Mouse (Mus musculus) mouse trophoblast stem cell (cell line): ENCODE results near the gene Dgkz.

ENCODE experiments used
- in situ Hi-C, 2 experiments: fragments of 300-500 bp; cut with MseI, MboI; formaldehyde crosslinking; loops; 2 replicates in 1 of 2; 3 replicates in 1 of 2; pipeline ENCODE4 v1.15.1; 2025

Gene Dgkz

DNA sequence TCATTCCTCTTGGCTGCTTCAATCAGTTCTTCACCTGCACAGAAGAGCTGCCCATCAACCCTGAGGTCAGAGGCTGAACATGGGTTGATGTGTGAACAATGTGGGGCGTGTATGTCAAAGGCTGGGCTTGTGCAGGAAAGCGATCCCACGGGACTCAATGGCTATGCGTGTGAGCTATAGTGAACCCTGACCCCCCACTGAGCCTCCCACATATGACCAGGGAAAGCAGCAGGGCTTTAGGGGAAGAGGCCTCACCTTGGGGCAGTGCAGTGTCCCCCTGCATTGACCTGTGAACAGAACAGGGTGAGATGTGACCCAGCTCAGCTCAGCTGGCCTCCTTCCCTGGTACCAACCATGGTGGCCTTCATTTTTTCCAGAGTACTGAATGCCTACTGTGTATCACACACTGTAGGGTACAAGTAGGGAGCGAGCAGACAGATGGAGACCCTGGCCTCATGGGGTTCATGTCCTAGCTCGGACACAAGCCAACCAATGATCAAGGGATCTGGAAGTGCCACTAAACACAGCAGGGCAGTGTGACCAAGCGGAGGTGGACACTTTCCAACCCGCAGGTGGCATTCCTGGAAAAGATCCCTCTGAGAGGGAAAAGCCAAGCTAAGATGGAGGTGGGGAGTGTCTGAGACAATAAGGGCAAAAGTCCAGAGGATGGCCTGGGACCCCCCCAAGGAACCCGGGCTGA lies 40.7 kb downstream of the Dgkz start:
- in situ Hi-C loops = no loop called here

- in situ Hi-C loops = no loop called here
Measured at GRCm38 (mm10) chr2:91934016-91934415, 41.6 kb downstream of the Dgkz start.

- in situ Hi-C loops = no loop called here
Measured at GRCm38 (mm10) chr2:91933471-91933870, 42.2 kb downstream of the Dgkz start.

GRCm38 (mm10) chr2:91932737-91933350 lies 42.8 kb downstream of the Dgkz start:
- in situ Hi-C loops = no loop called here

DNA sequence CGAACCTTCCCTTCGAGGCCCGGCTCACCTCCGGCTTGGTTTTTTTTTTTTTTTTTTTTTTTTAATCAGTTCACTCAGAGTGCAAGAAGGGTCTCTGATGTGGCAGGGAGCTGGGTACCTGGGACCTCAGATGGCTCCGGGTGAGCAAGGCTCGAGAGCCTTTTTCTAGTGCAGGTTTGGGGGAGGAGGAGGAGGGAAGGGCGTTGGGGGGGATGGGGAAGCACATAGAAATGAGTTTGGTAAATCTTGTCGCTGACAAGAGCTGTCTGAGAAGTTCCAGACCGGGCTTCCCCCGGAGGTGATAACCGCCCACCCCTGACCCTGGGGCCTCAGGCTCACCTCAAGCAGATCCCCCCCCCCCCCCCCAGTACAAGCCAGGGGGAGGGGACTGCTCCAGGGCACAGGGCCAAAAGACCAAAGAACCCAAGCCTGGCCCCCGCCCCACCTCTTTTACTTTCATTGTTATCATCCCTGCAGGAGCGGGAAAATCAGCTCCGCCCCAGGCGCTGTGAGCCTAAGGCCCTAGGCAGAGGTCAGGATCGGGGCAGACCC lies 43.4 kb downstream of the Dgkz start, which contains the start of gene Mdk:
Gene Mdk (minus strand): TSS at position 138 of the 552 bp plus-strand sequence.
- in situ Hi-C loops = no loop called here

DNA sequence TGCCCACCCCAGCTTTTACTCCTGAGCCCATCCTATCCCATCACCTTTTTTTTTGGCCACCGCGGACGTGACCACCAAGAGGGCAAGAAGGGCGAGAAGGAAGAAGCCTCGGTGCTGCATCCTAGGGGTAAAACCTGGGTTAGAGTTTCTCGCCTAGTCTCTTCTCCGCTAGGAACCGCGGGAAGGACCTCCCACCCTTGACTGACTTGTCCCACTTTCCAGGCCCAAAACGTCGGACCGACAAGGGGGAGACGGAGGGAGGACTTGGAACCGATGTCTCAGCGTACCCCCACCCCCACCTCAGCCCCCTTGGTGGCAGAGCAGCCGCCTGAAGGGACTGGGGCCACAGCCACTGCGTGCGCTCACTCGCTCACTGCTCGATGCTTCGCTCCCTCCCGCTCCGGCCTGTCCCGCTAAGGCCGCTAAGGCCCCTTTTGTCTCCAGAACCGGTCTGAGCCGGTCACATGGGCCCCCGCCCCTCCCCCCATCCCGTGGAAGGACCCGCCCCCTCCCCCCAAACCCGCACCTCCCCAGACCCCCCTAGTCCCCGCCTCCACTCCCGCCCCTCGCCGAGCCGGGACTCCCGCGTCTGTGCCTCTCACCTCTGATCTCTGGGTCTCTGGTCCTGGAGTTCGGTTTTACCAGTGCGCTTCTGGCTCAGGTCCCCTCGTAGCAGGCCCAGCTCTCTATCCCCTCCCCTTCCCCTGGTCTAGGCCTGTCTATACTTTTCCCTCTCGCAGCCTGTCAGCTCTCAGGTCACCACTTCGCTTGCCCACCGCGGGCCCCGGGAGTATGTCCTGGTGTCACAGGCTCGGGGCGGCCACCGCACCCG lies 44.1 kb downstream of the Dgkz start:
- in situ Hi-C loops = no loop called here

GRCm38 (mm10) chr2:91930761-91931291 lies 44.8 kb downstream of the Dgkz start:
- in situ Hi-C loops = no loop called here

DNA sequence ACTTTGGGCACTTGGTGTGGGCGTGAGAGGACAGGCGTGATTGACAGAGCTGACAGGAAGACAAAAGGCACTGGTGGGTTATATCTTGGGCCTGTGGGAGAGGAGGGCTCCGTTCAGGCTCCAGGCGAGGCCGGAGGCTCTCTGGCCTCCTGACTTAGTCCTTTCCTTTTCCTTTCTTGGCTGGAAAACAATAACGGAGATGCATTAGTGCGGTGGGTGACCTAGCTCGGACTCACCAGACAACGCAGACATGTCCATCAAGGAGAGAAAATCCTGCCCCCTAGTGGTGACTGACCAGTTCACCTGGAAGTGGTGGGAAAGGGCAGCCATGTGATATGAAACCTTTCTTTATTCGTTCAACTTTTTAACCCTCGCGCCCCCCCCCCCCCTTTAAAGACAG lies 45.7 kb downstream of the Dgkz start:
- in situ Hi-C loops = no loop called here

- in situ Hi-C loops = no loop called here
Measured at GRCm38 (mm10) chr2:91929455-91929854, 46.2 kb downstream of the Dgkz start.

GRCm38 (mm10) chr2:91928534-91929350 lies 46.9 kb downstream of the Dgkz start:
- in situ Hi-C loops = no loop called here

DNA sequence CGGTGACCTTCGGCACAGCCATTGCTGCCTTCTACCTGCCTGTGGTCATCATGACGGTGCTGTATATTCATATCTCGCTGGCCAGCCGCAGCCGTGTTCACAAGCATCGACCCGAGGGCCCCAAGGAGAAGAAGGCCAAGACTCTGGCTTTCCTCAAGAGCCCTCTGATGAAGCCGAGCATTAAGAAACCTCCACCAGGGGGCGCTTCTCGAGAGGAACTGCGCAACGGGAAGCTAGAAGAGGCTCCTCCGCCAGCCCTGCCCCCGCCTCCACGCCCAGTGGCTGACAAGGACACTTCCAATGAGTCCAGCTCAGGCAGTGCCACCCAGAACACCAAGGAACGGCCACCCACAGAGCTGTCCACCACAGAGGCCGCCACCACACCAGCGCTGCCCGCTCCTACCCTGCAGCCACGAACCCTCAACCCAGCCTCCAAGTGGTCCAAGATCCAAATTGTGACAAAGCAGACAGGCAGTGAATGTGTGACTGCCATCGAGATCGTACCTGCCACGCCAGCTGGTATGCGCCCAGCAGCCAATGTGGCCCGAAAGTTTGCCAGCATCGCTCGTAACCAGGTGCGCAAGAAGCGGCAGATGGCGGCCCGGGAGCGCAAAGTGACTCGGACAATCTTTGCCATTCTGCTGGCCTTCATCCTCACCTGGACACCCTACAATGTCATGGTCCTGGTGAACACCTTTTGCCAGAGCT lies 47.7 kb downstream of the Dgkz start:
- in situ Hi-C loops = no loop called here

DNA sequence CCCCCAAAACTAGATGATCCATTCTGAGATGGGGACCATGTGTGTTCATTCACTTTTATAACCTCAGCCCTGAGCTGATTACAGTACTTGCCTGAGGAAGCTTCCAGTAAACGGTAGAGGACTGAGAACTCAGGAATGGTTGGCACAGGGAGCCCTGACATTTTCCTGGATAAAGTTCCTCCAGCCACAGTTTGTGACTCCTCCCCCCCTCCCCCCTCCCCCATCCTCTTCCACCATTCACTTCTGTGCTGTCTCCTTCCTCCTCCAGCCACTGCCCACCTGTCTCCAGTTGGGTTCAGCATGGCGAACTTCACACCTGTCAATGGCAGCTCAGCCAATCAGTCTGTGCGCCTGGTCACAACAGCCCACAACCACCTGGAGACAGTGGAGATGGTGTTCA lies 48.7 kb downstream of the Dgkz start, which contains the start of gene Chrm4:
Gene Chrm4 (plus strand): TSS at position 301 of the 400 bp plus-strand sequence.
- in situ Hi-C loops = no loop called here

DNA sequence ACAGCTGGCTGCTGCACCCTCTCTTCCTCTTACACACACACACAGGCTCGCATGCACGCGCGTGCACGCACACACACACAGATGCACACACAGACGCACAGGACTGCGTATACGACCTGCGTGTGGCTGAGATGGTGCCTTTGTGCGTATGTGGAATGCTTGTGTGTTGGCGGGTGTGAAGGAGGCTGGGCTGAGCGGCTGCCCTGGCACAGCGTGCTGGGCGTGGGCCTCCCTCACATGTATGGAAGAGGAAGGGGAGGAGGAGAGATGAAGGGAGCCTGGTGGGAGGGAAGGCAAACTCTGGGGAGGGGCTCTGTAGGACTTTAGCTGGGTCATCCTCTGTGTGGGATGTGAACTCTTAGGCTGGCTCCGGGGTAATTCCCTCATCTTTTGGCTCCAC lies 50.2 kb downstream of the Dgkz start:
- in situ Hi-C loops = no loop called here

- in situ Hi-C loops = no loop called here
Measured at GRCm38 (mm10) chr2:91924726-91925125, 50.9 kb downstream of the Dgkz start.

DNA sequence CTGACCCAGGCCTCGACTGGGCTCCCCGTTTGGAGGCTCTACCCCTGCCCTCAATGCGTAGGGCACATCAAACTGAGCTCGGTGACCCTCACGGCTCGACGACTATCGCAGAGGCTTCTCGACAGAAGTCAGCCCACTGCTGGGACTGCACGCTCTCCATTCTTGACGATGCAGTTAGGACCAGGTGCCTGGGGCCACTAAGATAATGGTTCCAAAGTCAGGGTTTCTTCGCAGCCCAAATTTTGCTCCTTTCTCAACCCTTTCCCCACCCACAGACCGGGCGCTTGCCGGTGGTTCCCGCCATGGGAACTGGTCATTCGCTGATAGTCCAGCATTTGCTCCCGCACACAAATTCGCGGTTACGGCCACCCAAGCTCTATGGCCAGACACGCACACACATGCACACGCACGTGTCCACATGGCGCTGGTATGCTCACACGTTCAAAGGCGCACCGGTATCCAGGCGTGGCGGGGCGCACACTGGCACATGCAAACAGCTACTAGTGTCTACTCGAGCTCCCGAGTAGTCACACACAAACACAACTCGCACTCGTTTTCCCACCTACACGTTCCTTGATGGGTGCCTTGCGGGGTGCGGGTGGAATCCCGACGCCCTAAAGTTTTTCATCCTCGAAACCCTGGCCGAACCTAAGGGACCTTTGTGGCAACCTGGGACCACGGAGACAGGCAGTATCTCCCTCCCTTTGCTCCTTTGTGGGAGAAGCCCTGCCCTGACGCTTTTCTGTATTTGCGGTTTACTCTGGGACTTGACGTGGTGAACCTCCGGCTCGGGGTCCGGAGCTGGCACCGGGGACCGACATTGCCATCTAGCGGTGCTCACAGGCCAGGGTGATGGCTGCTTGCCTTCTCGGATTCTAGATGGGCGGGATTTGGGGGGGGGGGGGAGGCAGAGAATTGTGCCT lies 52.0 kb downstream of the Dgkz start:
- in situ Hi-C loops = no loop called here

DNA sequence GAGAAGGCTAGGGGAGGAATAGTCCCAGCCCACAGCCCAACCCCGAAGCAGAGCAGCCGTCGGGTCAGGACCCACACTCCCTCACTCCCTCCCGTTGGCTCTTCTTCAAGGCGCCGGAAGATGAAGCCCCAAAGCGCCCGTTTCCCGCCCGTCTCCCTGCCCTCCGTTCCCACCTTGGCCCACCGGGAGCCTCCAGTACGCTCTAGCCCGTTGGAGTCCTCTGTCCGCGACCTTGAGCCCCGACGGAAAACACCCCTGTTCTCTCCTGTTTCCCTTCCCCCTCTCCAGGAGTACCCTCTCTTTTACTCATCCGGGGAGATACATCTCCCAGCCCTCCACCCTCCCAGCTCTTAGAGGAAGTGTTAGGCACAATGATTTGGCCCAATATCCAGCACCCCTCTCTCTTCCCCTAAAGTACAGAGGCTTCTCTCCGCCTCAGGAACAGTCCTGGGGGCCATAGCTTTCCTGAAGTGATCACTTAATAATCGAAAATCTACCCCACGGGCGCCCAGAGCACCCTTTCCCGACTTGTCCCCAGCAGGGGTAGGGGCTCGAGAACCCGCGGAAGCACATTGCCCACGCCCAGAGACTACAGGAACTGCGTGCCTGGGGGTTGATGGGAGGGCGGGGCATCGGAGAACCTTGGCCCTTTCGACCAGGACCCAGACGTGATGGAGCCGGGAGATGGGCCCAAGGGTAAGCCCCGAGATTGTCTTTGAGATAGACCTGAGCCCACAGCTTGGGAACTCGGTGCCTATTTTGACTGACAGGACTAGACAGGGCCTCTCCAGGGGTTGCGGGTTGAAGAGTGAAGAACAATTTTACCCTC lies 52.9 kb downstream of the Dgkz start:
- in situ Hi-C loops = no loop called here

- in situ Hi-C loops = no loop called here
Measured at GRCm38 (mm10) chr2:91921790-91922570, 53.7 kb downstream of the Dgkz start.
